Mouse (Mus musculus) right cerebral cortex, adult 2 months (tissue): Measurements from ENCODE around the gene Mns1.
"Not testable (repeated sequence)": the region's sequence is repeated elsewhere in the genome, so short reads cannot be mapped to it uniquely, and the experiment has no call there.

ENCODE experiments used
- DNase-seq, 2 experiments: peaks; one replicate each; pipeline ENCODE4 v3.0.0; 2021 to 2022; ENCODE audit warnings: low spot score in 2 of 2

The Mns1 gene

GRCm38 (mm10) chr9:72425300-72425850, 12.4 kb upstream of the Mns1 start:
- no peak for DNase-seq

DNA sequence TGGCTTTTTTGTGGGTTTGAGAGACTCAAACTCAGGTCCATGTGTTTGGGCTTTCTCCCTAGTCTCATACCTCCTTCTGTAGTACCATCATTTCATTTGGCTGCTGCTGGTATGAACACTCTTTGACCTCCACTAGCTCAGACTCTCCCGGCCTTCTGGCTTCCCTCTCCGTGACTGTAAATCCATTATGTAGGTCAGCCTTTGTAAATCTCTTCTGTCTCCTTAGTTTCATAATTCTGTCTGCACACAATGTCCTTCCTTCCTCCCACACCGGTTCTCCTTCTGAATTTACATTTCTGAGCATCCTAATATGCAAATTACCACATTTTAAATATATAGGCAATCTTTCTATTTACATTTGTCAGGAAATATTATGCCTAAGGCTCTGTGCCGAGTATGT, 9.9 kb upstream of the Mns1 start:
- DNase-seq: no peak

DNA sequence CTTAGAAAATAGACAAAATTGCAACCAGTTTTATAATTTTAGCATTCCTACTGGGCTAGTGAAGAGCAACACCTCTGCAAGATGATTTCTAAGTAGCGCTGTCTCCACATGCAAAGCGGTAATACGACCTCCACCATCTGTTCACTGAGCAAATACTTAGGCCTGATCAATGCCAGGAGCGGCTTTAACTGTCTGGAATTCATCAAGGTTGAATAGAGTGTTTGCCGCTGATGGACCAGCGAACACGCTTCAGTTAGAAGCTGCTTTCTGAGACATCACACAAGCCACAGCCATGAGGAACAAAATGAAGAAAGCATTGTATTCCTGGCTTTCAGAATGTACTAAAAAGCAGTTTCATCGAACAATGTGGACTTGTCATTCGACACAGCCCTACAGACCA, 2.9 kb upstream of the Mns1 start:
- no peak for DNase-seq

DNA sequence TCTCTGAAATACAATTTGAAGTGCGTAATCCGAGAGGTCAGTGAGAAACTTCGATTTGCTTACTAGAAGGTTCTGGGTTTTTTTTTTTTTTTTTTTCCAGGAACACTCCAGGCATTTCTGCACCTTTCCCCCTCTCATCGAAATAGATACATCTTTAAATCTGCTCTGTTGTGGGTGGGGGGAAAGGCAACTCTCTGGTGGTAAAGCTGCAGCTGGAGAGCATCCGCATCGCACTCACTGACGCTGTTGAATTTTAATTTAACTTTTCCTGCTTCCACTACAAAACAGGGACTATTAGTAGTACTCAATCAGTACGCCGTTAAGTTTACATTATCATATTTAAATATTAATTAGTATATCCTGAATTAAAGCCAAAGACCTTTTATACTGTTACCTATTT, 938 bp downstream of the Mns1 start:
- no peak for DNase-seq

- no peak for DNase-seq
These were observed 2.5 kb downstream of the Mns1 start for GRCm38 (mm10) chr9:72440358-72440757.

- DNase-seq: no peak
These were observed 3.4 kb downstream of the Mns1 start for GRCm38 (mm10) chr9:72440948-72441926.

- DNase-seq: no peak
These were observed 4.3 kb downstream of the Mns1 start for GRCm38 (mm10) chr9:72441927-72442715.

DNA sequence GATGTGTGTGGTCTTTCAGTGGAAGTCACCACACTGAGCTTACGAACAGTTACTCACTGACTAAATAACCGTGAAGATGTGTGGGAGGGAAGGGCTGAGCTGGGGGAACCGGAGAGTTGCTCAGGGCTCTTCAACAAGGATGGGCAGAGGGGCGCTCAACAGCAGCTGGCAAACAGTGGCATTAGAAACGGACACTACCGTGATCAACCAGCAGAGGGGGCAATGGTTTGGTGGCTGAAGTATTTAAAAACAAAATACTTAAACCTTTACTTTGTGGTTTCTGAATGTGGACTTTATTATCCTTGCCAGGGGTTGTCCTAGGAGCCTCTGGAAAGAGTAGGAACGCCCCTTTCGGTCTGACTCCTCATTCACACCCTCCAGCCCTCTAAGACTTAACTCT, 10.2 kb downstream of the Mns1 start:
- peak; percentile 69 to 72 for DNase-seq

GRCm38 (mm10) chr9:72449367-72449766, 11.6 kb downstream of the Mns1 start:
- DNase-seq: no peak

GRCm38 (mm10) chr9:72449841-72450240, 12.0 kb downstream of the Mns1 start:
- DNase-seq: no peak

- no peak for DNase-seq
These were observed 12.6 kb downstream of the Mns1 start for GRCm38 (mm10) chr9:72450363-72450762.

- no peak for DNase-seq
These were observed 13.3 kb downstream of the Mns1 start for GRCm38 (mm10) chr9:72451111-72451510.

GRCm38 (mm10) chr9:72454281-72454680, 16.5 kb downstream of the Mns1 start:
- DNase-seq: not testable (repeated sequence)

DNA sequence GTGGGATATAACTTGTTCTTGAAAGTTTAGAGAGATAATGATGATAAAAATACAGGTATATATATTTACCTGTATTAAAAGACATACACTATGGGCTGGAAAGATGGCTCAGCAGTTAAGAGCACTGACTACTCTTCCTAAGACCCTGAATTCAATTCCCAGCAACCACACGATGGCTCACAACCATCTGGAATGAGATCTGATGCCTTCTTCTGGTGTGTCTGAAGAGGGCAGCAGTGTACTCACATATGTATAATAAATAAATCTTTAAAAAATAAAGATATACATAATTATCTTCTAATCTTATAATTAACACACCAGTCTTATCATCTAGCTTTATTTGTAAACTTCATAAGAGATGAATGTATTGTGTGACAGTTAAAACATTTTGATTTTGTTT, 18.6 kb downstream of the Mns1 start:
- no peak for DNase-seq

DNA sequence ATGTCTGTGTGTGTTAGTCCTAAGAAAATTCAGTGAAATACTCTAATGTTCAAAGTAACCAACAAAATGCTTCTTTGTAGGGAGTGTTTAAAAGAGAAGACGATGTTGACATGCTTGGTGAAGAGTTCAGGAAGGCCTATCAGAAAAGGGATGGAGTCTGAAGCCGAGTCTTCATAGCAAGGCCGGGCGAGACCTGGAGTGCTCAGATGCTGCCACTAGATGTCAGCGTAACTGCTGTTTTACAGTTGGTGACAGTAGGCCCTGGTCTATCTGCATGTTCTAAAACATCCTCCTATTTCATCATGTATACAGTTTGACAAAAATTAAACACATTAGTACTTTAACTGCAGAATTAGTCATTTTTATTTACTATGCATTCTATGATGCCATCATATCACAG, 20.4 kb downstream of the Mns1 start:
- DNase-seq: peak; percentile 79 to 82

DNA sequence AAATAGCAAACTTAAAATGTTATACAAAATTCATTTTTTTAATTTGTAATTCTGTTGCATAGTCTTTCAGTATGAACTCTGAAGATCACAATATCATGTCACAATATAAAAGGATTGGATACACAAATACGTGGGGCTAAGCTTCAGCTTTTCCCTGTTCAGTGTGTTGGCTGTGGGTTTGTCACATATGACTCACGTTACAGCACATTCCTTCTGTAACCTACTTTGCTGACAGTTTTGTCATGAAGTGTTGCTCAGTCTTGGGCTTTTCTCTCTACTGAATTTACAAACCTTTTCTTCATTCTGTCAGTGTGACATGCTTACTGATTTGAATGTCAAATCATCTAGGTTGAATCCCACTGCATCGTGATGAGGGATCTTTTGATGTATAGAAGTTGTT, 21.9 kb downstream of the Mns1 start:
- DNase-seq: no peak

- no peak for DNase-seq
These were observed 23.0 kb downstream of the Mns1 start for GRCm38 (mm10) chr9:72460767-72461166.

GRCm38 (mm10) chr9:72462427-72462826, 24.6 kb downstream of the Mns1 start:
- DNase-seq: no peak

GRCm38 (mm10) chr9:72464806-72465205, 27.0 kb downstream of the Mns1 start:
- no peak for DNase-seq

- no peak for DNase-seq
These were observed 28.0 kb downstream of the Mns1 start for GRCm38 (mm10) chr9:72465754-72466181.

DNA sequence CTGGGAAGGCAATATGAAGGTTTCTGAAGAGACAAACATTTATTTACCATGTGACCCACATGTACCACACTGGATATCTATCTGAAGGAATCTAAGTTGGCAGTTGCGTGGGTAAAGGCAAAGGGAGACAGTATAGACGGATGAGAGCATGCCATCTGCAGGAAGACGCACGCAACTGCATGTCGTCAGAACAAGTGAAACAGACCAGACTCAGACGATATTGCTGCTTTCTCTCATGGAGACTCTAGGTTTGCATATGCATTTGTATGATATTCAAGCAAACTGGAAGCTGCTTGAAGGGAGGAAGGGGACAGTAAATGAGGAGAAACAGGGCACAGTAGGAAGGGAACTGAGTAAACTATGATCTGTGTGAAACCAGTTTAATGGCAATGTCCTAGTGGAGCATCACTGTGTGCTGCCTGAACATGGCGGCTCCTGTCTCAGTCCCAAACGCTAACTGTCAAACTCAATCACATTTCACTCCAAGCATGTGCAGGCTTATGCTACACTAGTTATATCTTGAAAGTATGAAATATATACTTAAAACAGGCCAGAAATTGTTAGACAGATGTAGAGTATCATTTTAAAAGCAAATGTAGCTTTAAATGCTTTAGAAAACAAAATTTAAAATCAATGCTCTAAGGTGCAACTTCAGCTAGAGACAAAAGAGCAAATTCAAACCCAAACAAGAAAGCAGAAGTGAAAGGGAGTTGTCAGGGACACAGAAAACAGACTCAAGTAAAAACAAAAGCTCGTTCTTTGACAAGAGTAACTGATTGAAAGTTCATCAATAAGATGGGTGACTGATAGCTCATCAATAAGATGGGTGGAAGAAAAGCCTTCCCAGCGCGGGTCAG, 30.0 kb downstream of the Mns1 start:
- peak in 1 of 2 experiments; percentile 20 for DNase-seq
